8 mouse cellular contexts compared by ENCODE assay signal in genomic region chr3:137623581-137624362, GRCm38 (mm10). TPM values are rescaled to one million over a fixed set of nuclear protein-coding genes. Genes with fewer than 3 reads are reported as not detected.
DNase-seq lines count a peak whose midpoint lies in the region; ATAC-seq and TF ChIP-seq lines count a peak whose summit lies in the region.

No protein-coding gene starts in this region.

- H3K27me3 ChIP-seq in heart, embryonic 15.5 days = no peaks in the 10 kb centered on the region

- no peak overlapping the region for H3K27ac ChIP-seq in ES-E14 (ENCODE audit: insufficient read depth, low read depth, low read length, poor library complexity, severe bottlenecking)
- H3K27ac ChIP-seq in embryonic fibroblast, embryonic 13.5 days (ENCODE audit: insufficient read depth, low read length) = peak overlapping the region; percentile 38
- peak overlapping the region; percentile 27; the same call in 1 of the 2 replicates for H3K27ac ChIP-seq in heart, embryonic 15.5 days

- in situ Hi-C loops in ES-E14 (cut with MboI; ENCODE audit: low sequenced_read_pairs in 2 of 2, unreplicated experiment in 2 of 2) = no loop called here

- DNase-seq in ES-E14 (ENCODE audit: low read depth, low spot score) = peak; percentile 62
- peak; percentile 74 for DNase-seq in adrenal gland, postnatal 10 days
- peak; percentile 83 for DNase-seq in kidney, postnatal 10 days
- DNase-seq in lung, postnatal 25 days (ENCODE audit: low spot score) = peak; percentile 31
- DNase-seq in retina, embryonic 14.5 days (ENCODE audit: low spot score) = peak; percentile 76
- DNase-seq in T-cell, adult 2 months (ENCODE audit: low spot score) = no peak

- peaks cover 2% of the 10 kb centered on the region; the same call in 1 of the 2 replicates for H3K36me3 ChIP-seq in ES-E14 (ENCODE audit: control insufficient read depth, insufficient read depth, low read length, poor library complexity, severe bottlenecking)
- H3K36me3 ChIP-seq in heart, embryonic 15.5 days = no peaks in the 10 kb centered on the region

- H3K4me2 ChIP-seq in heart, embryonic 15.5 days = peak overlapping the region; percentile 91

- H3K9me3 ChIP-seq in ES-E14 (ENCODE audit: control insufficient read depth, insufficient read depth, low read depth, low read length) = no peaks in the 10 kb centered on the region
- H3K9me3 ChIP-seq in heart, embryonic 15.5 days (replicated peaks) = no peaks in the 10 kb centered on the region

- peak; percentile 79 for TF ChIP-seq POLR2A in embryonic fibroblast, embryonic 13.5 days (IDR thresholded peaks at IDR 0.05; ENCODE audit: low read depth, low read length)

- WGBS in heart, embryonic 15.5 days = 1% methylated on average over 47 of the region's 47 CpGs

- ATAC-seq in heart, embryonic 15.5 days (replicated peaks; ENCODE audit: insufficient number of reproducible peaks, insufficient read depth, low FRiP score, low read depth) = peak; percentile 93

- peak overlapping the region; percentile 69 to 79 for H3K4me3 ChIP-seq in ES-E14 (ENCODE audit: insufficient read depth in 1 of 2, low read depth in 1 of 2, low read length in 2 of 2, poor library complexity in 1 of 2, severe bottlenecking in 1 of 2)
- peak overlapping the region; percentile 72 for H3K4me3 ChIP-seq in embryonic fibroblast, embryonic 13.5 days (ENCODE audit: insufficient read depth, low read length)
- H3K4me3 ChIP-seq in heart, embryonic 15.5 days = peak overlapping the region; percentile 65

- TF ChIP-seq CTCF in embryonic fibroblast, embryonic 13.5 days (IDR thresholded peaks at IDR 0.05; ENCODE audit: borderline replicate concordance, insufficient read depth, low read length) = no peak

- peak overlapping the region; percentile 63 for H3K9ac ChIP-seq in ES-E14 (ENCODE audit: insufficient read depth, low read depth, low read length, poor library complexity, severe bottlenecking)
- peak overlapping the region; percentile 66 for H3K9ac ChIP-seq in heart, embryonic 15.5 days

- H3K4me1 ChIP-seq in ES-E14 (ENCODE audit: control insufficient read depth in 2 of 2, insufficient read depth in 2 of 2, low read length in 2 of 2, poor library complexity in 1 of 2) = peaks cover 0 to 11% of the 10 kb centered on the region in 2 experiments; a peak in 2 of 4 replicates
- no peaks in the 10 kb centered on the region for H3K4me1 ChIP-seq in embryonic fibroblast, embryonic 13.5 days (ENCODE audit: control insufficient read depth, insufficient read depth, low read length)
- peaks cover 23% of the 10 kb centered on the region for H3K4me1 ChIP-seq in heart, embryonic 15.5 days (replicated peaks)

TF ChIP-seq in ES-E14, 5 proteins besides CTCF, POLR2A, EP300 and RAD21:
- TF ChIP-seq ZNF384 (IDR thresholded peaks at IDR 0.05; ENCODE audit: low read depth, low read length) = no peak
- TF ChIP-seq HCFC1 (IDR thresholded peaks at IDR 0.05; ENCODE audit: borderline replicate concordance, insufficient read depth, low read length) = 0 out of 2 replicates have a peak, but pooled peaks have one; percentile 7

RNA-seq across cellular contexts. Expression of gene Ddit4l, which starts 2.4 kb away (rescaled TPM):
- total RNA-seq in ES-E14 (2012; rRNA removed) = 10.4 and 11.2 TPM in 2 replicates
- 10 to 100 TPM in 1 of 2 experiments, 1 to 10 TPM in 1; 2.6 to 14.1 TPM for total RNA-seq in adrenal gland, postnatal 10 days (2021)
- polyA plus RNA-seq in embryonic fibroblast, embryonic 13.5 days (2011; ENCODE audit: insufficient read length, low read depth, missing spikeins) = 27.7 and 31.1 TPM in 2 replicates
- polyA plus RNA-seq in heart, embryonic 15.5 days (2015; fragmentation: Nextera tagmentation; extraction: Ambion mirVana) = 5.8 and 7.0 TPM in 2 replicates

RNA-seq across cellular contexts. Expression of gene Gm21962, which starts 47.6 kb away (rescaled TPM):
- 0.62 and 1.5 TPM in 2 replicates for total RNA-seq in ES-E14 (2012; rRNA removed)
- not detected for total RNA-seq in adrenal gland, postnatal 10 days (2021)
- not detected in 2 replicates for polyA plus RNA-seq in embryonic fibroblast, embryonic 13.5 days (2011; ENCODE audit: insufficient read length, low read depth, missing spikeins)
- polyA plus RNA-seq in heart, embryonic 15.5 days (2015; fragmentation: Nextera tagmentation; extraction: Ambion mirVana) = not detected in 2 replicates
